Mouse (Mus musculus): ENCODE results near the gene Irs2. TPM values are rescaled to one million over a fixed set of nuclear protein-coding genes. Genes with fewer than 3 reads are reported as not detected.
A peak's percentile ranks its signal among the peaks of the same experiment; 100 is the strongest.

Gene Irs2
- polyA plus RNA-seq, 1 experiment from 2014 or later: 3.4 TPM

- H3K9ac ChIP-seq: no peak overlapping the region
- 63% methylated on average over 5 of the region's 5 CpGs for WGBS (ENCODE audit: insufficient replicate concordance)
- no peak overlapping the region for H3K4me3 ChIP-seq (replicated peaks)
Measured at GRCm38 (mm10) chr8:11038367-11038766, 30.1 kb upstream of the Irs2 start.

DNA sequence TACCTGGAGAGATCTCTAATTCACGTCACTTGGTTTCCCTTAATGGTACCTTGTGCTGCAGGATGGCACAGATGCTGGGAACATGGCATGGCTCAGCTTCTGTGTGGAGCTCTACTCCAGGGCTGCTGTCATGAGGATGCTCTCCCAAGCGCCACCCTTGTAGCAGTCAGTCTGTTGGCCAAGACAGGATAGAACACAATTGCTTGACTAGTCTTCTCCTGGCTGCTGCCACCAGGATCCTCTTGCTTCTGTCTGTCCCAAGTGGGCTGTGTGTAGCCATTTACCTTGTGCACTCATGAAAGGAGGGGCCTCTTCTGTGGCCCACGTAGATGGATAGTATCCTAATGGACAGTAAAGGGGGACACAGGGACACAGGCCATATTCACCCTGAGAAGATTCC, 28.5 kb upstream of the Irs2 start:
- Histone ChIP-seq H3K4me3 (replicated peaks) (no peak overlapping the region), H3K9me3 (replicated peaks) (no peaks in the 10 kb centered on the region), H3K4me1 (replicated peaks) (no peaks in the 10 kb centered on the region), H3K9ac (no peak overlapping the region), H3K4me2 (no peak overlapping the region), H3K36me3 (no peaks in the 10 kb centered on the region), H3K27me3 (peaks cover 6% of the 10 kb centered on the region; the same call in 1 of the 2 replicates), H3K27ac (no peak overlapping the region)
- ATAC-seq (ENCODE audit: low read depth): no peak
- no peak for DNase-seq
- WGBS (ENCODE audit: insufficient replicate concordance): 60% methylated on average over 3 of the region's 3 CpGs

More at GRCm38 (mm10) chr8:11038367-11038766, 30.1 kb upstream of the Irs2 start:
- Histone ChIP-seq H3K9me3 (replicated peaks) (no peaks in the 10 kb centered on the region), H3K4me1 (replicated peaks) (peaks cover 9% of the 10 kb centered on the region), H3K36me3 (no peaks in the 10 kb centered on the region), H3K27ac (no peak overlapping the region), H3K27me3 (peaks cover 6% of the 10 kb centered on the region; the same call in 1 of the 2 replicates), H3K4me2 (no peak overlapping the region)
- no peak for DNase-seq
- ATAC-seq (ENCODE audit: low read depth): no peak

- WGBS (ENCODE audit: insufficient replicate concordance): 43% methylated on average over 19 of the region's 19 CpGs
- H3K9me3 ChIP-seq (replicated peaks): no peaks in the 10 kb centered on the region
- H3K36me3 ChIP-seq: no peaks in the 10 kb centered on the region
- DNase-seq (no peak), ATAC-seq (ENCODE audit: low read depth) (no peak)
- no peak overlapping the region for H3K4me3 ChIP-seq (replicated peaks)
- 0 out of 2 replicates have a peak overlapping the region, but pooled peaks have one; percentile 2 for H3K4me2 ChIP-seq
- no peak overlapping the region for H3K27ac ChIP-seq
- no peaks in the 10 kb centered on the region for H3K4me1 ChIP-seq (replicated peaks)
- H3K9ac ChIP-seq: no peak overlapping the region
- H3K27me3 ChIP-seq: peaks cover 6% of the 10 kb centered on the region; the same call in 1 of the 2 replicates
Measured at GRCm38 (mm10) chr8:11035628-11036416, 27.6 kb upstream of the Irs2 start.

DNA sequence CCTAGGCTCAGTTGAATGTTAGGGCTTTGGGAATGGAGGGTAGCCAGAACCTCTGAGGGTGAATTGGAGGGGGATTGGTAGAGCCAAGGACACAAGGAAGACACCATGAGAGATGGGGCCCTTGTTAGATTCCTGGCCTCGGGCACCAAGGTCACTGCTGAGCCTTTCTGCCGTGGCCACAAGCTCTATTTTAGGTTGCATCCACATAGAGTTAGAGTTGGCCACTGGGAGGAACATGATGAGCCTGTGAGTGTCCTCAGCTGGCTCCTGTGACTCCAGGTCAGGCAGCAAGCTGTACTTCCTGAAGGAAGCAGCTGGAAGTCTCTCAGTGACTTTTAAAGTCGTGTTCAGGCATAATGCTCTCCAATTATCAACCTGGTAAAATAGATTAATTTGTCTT, 16.6 kb upstream of the Irs2 start:
- DNase-seq (no peak), ATAC-seq (ENCODE audit: low read depth) (no peak)
- Histone ChIP-seq H3K36me3 (no peaks in the 10 kb centered on the region), H3K27ac (no peak overlapping the region), H3K4me2 (no peak overlapping the region), H3K9me3 (replicated peaks) (no peaks in the 10 kb centered on the region), H3K4me3 (replicated peaks) (no peak overlapping the region), H3K9ac (no peak overlapping the region), H3K27me3 (no peaks in the 10 kb centered on the region), H3K4me1 (replicated peaks) (no peaks in the 10 kb centered on the region; the same call in 1 of the 2 replicates)
- 30% methylated on average over 3 of the region's 3 CpGs for WGBS (ENCODE audit: insufficient replicate concordance)

DNA sequence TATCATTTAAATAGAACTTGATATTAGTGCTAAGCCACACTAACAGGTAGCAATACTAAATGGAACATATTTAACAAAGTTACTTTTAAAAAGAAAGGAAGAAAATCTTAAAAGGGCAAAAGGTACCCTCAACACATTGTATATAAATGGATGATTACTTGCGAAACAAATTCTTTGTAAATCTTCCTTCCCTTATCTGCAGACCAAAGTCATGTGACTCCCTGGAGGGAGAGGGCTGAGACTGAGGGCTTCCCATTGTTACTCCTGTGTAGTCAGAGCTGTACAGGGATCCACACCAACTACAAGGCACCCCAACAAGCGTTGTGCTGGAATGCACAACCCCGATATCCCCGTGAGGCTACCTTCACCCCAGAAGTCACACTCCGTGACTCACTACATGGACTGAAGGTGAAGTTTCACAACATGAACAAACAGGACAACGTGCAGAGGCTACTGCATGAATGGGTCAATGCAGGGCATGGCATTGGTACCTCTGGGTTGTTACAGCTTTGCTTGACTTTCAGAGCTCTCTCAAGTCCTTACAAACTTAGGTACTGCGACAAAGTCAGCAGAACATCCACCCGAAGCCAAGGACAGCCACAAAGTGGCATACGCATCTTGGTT, 12.8 kb upstream of the Irs2 start:
- WGBS (ENCODE audit: insufficient replicate concordance): 66% methylated on average over 9 of the region's 9 CpGs
- Histone ChIP-seq H3K9me3 (replicated peaks) (no peaks in the 10 kb centered on the region), H3K9ac (no peak overlapping the region), H3K4me1 (replicated peaks) (no peaks in the 10 kb centered on the region; the same call in 1 of the 2 replicates), H3K27ac (no peak overlapping the region), H3K27me3 (0 out of 2 replicates have a peak, but pooled peaks cover 2% of the 10 kb centered on the region), H3K36me3 (no peaks in the 10 kb centered on the region), H3K4me3 (replicated peaks) (no peak overlapping the region), H3K4me2 (no peak overlapping the region)
- no peak for DNase-seq
- ATAC-seq (ENCODE audit: low read depth): peak; percentile 62

DNA sequence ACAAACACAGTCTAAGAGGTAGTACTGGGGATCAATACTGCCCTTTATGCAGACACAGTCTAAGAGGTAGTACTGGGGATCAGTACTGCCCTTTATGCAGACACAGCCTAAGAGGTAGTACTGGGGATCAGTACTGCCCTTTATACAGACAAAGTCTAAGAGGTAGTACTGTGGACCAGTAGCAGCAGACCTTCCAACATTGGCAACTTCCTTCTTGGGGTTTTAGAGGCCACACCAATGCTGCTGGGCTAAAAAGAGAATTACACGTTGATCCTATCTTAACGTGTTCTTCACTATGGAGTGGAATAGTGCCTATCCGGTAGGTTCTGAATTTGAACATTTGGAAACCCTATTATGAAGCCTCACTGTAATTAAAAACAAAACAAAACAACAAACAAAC, 7.4 kb upstream of the Irs2 start:
- H3K27me3 ChIP-seq: peaks cover 9% of the 10 kb centered on the region; the same call in 1 of the 2 replicates
- H3K9me3 ChIP-seq (replicated peaks): no peaks in the 10 kb centered on the region
- H3K4me1 ChIP-seq (replicated peaks): peaks cover 12% of the 10 kb centered on the region
- no peak for DNase-seq
- H3K4me2 ChIP-seq: no peak overlapping the region
- H3K9ac ChIP-seq: no peak overlapping the region
- H3K27ac ChIP-seq: no peak overlapping the region
- ATAC-seq (ENCODE audit: low read depth): no peak
- H3K36me3 ChIP-seq: no peaks in the 10 kb centered on the region
- H3K4me3 ChIP-seq (replicated peaks): no peak overlapping the region
- 39% methylated on average over 3 of the region's 3 CpGs for WGBS (ENCODE audit: insufficient replicate concordance)

GRCm38 (mm10) chr8:11013258-11013657, 5.0 kb upstream of the Irs2 start:
- Histone ChIP-seq H3K27ac (no peak overlapping the region), H3K9me3 (replicated peaks) (no peaks in the 10 kb centered on the region), H3K4me3 (replicated peaks) (no peak overlapping the region), H3K9ac (no peak overlapping the region), H3K4me2 (no peak overlapping the region), H3K36me3 (no peaks in the 10 kb centered on the region), H3K27me3 (peaks cover 9% of the 10 kb centered on the region; the same call in 1 of the 2 replicates), H3K4me1 (replicated peaks) (peaks cover 23% of the 10 kb centered on the region)
- 4% methylated on average over 6 of the region's 6 CpGs for WGBS (ENCODE audit: insufficient replicate concordance)
- DNase-seq: no peak
- no peak for ATAC-seq (ENCODE audit: low read depth)

GRCm38 (mm10) chr8:11011787-11012485, 3.7 kb upstream of the Irs2 start:
- no peak for DNase-seq

GRCm38 (mm10) chr8:11010913-11011605, 2.8 kb upstream of the Irs2 start:
- Histone ChIP-seq H3K4me2 (peak overlapping the region; percentile 97), H3K4me1 (replicated peaks) (peaks cover 32% of the 10 kb centered on the region), H3K4me3 (replicated peaks) (0 out of 2 replicates have a peak overlapping the region, but pooled peaks have one; percentile 0), H3K9me3 (replicated peaks) (no peaks in the 10 kb centered on the region), H3K27ac (peak overlapping the region; percentile 53), H3K27me3 (peaks cover 6% of the 10 kb centered on the region; the same call in 1 of the 2 replicates), H3K36me3 (peaks cover 8% of the 10 kb centered on the region), H3K9ac (no peak overlapping the region)
- WGBS (ENCODE audit: insufficient replicate concordance): 22% methylated on average over 11 of the region's 11 CpGs
- DNase-seq (no peak), ATAC-seq (ENCODE audit: low read depth) (no peak)

More at GRCm38 (mm10) chr8:11011787-11012485, 3.7 kb upstream of the Irs2 start:
- Histone ChIP-seq H3K4me2 (no peak overlapping the region), H3K27ac (no peak overlapping the region), H3K4me1 (replicated peaks) (peaks cover 23% of the 10 kb centered on the region), H3K9me3 (replicated peaks) (no peaks in the 10 kb centered on the region), H3K4me3 (replicated peaks) (no peak overlapping the region), H3K27me3 (peaks cover 6% of the 10 kb centered on the region; the same call in 1 of the 2 replicates), H3K9ac (no peak overlapping the region), H3K36me3 (no peaks in the 10 kb centered on the region; the same call in 1 of the 2 replicates)
- no peak for ATAC-seq (ENCODE audit: low read depth)
- WGBS (ENCODE audit: insufficient replicate concordance): 60% methylated on average over 3 of the region's 3 CpGs

DNA sequence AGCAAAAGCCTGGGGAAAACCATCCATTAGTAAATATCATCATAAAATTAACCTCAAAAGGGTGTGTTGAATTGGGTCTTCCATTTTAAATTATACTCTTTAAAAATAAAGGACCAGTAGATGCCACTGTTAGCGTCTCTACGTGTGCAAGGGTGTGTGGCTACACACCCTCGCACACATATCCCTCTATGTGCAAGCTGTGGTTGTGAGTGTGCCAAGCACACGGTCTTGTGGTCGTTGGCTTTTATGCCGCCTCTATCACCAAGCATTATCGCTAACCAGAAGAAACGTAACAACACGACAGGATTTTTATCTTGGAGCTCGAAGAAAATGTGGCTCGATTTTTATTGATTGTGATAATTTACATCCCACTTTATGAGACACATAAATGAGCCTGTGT, 2.1 kb upstream of the Irs2 start:
- peaks cover 38% of the 10 kb centered on the region for H3K4me1 ChIP-seq (replicated peaks)
- peak overlapping the region; percentile 92 for H3K4me3 ChIP-seq (replicated peaks)
- H3K9me3 ChIP-seq (replicated peaks): no peaks in the 10 kb centered on the region
- no peak for ATAC-seq (ENCODE audit: low read depth)
- H3K4me2 ChIP-seq: peak overlapping the region; percentile 97
- peak overlapping the region; percentile 91 for H3K9ac ChIP-seq
- peaks cover 6% of the 10 kb centered on the region; the same call in 1 of the 2 replicates for H3K27me3 ChIP-seq
- 41% methylated on average over 11 of the region's 11 CpGs for WGBS (ENCODE audit: insufficient replicate concordance)
- DNase-seq: no peak
- peak overlapping the region; percentile 95 for H3K27ac ChIP-seq
- peaks cover 15% of the 10 kb centered on the region for H3K36me3 ChIP-seq

Measured in liver, embryonic 13.5 days (tissue).